Mouse (Mus musculus) midbrain, embryonic 16.5 days (tissue): Measurements from ENCODE around the gene Gdf11. TPM values are rescaled to one million over a fixed set of nuclear protein-coding genes. Genes with fewer than 3 reads are reported as not detected.

Source experiments
- ATAC-seq: fragments of 200-750 bp; cut with Nextera tagmentation; 2 replicates; pipeline ENCODE4 v1.8.0; 2017; ENCODE audit warnings: moderate TSS enrichment
- H3K27ac ChIP-seq: fragments of 300-500 bp; sonication (generic); 2 replicates; pipeline ENCODE4 v1.5.1; 2014; ENCODE audit warnings: mild to moderate bottlenecking, low read length, mixed read lengths
- H3K27me3 ChIP-seq: fragments of 300-500 bp; sonication (generic); 2 replicates; pipeline ENCODE4 v1.6.1; 2014; ENCODE audit warnings: low read depth, low read length, mixed read lengths; ENCODE audit not compliant: control insufficient read depth, insufficient read depth
- H3K36me3 ChIP-seq: fragments of 300-500 bp; sonication (generic); 2 replicates; pipeline ENCODE4 v1.6.1; 2014; ENCODE audit warnings: mild to moderate bottlenecking, low read length, moderate library complexity, mixed read lengths; ENCODE audit not compliant: control insufficient read depth, insufficient read depth
- H3K4me1 ChIP-seq: fragments of 300-500 bp; sonication (generic); 2 replicates; pipeline ENCODE4 v1.6.1; 2014; ENCODE audit warnings: mild to moderate bottlenecking, low read length, mixed read lengths; ENCODE audit not compliant: control insufficient read depth, insufficient read depth
- H3K4me2 ChIP-seq: fragments of 300-500 bp; sonication (generic); 2 replicates; pipeline ENCODE4 v1.6.1; 2014; ENCODE audit warnings: mild to moderate bottlenecking, low read length, mixed read lengths
- H3K4me3 ChIP-seq: fragments of 300-500 bp; sonication (generic); 2 replicates; pipeline ENCODE4 v1.5.1; 2014; ENCODE audit warnings: low read depth, mild to moderate bottlenecking, low read length, moderate library complexity, mixed read lengths
- H3K9ac ChIP-seq: fragments of 300-500 bp; sonication (generic); 2 replicates; pipeline ENCODE4 v1.6.1; 2014; ENCODE audit warnings: low read depth, low read length, mixed read lengths
- H3K9me3 ChIP-seq: fragments of 300-500 bp; sonication (generic); replicated peaks from 2 replicates; pipeline ENCODE4 v1.6.1; 2014; ENCODE audit warnings: mild to moderate bottlenecking, low read length, mixed read lengths; ENCODE audit not compliant: control insufficient read depth, poor library complexity, severe bottlenecking
- WGBS: fragments of 180-500 bp; shearing (Covaris S2); extraction: QIAGEN DNeasy Blood & Tissue Kit; methylation state at CpG from one replicate; pipeline ENCODE4 v1.1.7; 2014; 5-methylcytosine and 5-hydroxymethylcytosine counted together
- polyA plus RNA-seq: library from polyadenylated mRNA; unstranded; fragments of >200 nt; fragmentation: Nextera tagmentation; extraction: Ambion mirVana; gene quantifications from 2 replicates; pipeline ENCODE4 v1.2.1, GENCODE M21; 2015

Gene Gdf11
- polyA plus RNA-seq, 1 experiment from 2014 or later, result 7.9 TPM

DNA sequence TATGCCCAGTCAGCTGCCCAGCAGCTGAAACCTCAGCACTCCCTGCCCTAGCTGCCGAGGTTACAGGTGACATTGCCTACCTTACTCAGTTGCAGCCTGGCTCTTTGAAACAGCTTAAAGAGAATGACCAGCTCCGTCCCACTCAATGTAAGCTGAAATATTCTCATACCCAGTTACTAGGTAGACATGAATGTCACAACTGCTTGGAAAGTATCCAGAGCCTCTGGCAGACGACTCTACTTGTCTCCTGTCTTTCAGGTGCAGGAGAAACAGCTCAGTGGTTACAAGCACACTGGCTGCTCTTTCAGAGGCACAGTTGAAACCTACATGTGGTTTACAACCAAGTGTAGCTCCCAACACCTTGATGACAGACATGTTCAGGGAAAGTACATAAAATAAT, 21.2 kb downstream of the Gdf11 start:
- WGBS, result 88% methylated on average over 3 of the region's 3 CpGs
- Histone ChIP-seq H3K9ac (no peak overlapping the region), H3K4me1 (no peaks in the 10 kb centered on the region), H3K36me3 (peaks cover 9% of the 10 kb centered on the region), H3K27me3 (no peaks in the 10 kb centered on the region), H3K9me3 (no peaks in the 10 kb centered on the region), H3K4me3 (no peak overlapping the region), H3K4me2 (no peak overlapping the region), H3K27ac (no peak overlapping the region)
- no peak for ATAC-seq

DNA sequence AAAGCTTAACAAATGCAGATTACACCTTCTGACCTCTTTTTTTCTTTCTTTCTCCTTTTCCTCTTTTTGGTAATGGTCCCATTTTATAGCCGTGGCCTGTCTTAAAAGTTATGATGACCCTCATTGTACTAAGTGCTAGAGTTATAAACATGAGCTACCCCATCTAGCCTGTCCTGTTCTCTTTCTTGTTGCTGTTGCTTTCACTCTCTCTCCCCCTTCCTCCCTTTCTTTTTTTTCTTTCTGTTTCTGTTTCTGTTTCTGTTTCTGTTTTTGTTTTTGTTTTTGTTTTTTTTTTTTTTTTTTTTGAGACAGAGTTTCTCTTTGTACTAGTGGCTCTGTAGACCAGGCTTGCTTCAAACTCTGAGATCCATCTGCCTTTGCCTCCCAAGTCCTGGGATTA, 25.0 kb downstream of the Gdf11 start:
- 89% methylated on average over 1 of the region's 1 CpGs for WGBS
- no peak for ATAC-seq
- Histone ChIP-seq H3K4me3 (no peak overlapping the region), H3K27me3 (no peaks in the 10 kb centered on the region), H3K4me2 (no peak overlapping the region), H3K36me3 (0 out of 2 replicates have a peak, but pooled peaks cover 2% of the 10 kb centered on the region), H3K4me1 (no peaks in the 10 kb centered on the region), H3K9ac (no peak overlapping the region), H3K27ac (no peak overlapping the region), H3K9me3 (no peaks in the 10 kb centered on the region)

DNA sequence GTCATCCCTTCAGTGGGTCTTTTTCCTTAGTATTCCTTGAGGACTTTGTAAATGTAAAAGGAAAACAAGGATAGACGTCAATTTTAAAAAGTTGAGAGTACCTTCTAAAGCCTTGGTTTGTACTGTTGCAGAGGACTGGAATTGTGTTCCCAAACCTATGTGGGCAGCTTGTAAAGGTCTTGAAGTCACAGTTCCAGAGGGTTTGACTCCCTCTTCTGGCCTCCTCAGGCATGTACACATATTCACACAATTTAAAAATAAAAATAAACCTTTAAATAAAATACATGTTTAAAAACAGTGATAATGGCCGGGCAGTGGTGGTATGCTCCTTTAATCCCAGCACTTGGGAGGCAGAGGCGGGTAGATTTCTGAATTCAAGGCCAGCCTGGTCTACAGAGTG, 25.5 kb downstream of the Gdf11 start:
- no peaks in the 10 kb centered on the region for H3K9me3 ChIP-seq
- H3K4me2 ChIP-seq, result no peak overlapping the region
- H3K27me3 ChIP-seq, result no peaks in the 10 kb centered on the region
- H3K27ac ChIP-seq, result no peak overlapping the region
- H3K9ac ChIP-seq, result no peak overlapping the region
- 0 out of 2 replicates have a peak, but pooled peaks cover 2% of the 10 kb centered on the region for H3K36me3 ChIP-seq
- no peak for ATAC-seq
- WGBS, result 91% methylated on average over 3 of the region's 3 CpGs
- H3K4me3 ChIP-seq, result no peak overlapping the region
- no peaks in the 10 kb centered on the region for H3K4me1 ChIP-seq

DNA sequence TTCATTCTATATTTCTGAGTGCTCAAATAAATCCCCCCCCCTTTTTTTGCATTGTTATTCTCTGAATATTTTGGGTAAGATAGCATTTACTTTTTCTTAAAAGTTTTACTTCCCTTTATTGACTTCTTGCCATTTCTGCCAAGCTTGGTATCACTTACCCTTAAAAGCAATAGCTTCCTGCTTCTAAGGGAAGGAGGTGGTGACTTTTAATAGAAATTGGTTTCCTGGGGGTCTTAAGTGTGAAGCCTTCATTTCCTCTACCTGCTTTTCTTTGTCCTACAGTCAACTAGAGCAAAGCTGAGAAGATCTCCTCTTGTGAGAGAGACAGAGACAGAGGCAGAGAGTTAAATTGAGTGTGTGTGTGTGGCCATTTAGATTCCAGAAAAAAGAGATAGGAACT, 30.3 kb downstream of the Gdf11 start:
- H3K9ac ChIP-seq, result no peak overlapping the region
- ATAC-seq, result no peak
- no peaks in the 10 kb centered on the region for H3K27me3 ChIP-seq

DNA sequence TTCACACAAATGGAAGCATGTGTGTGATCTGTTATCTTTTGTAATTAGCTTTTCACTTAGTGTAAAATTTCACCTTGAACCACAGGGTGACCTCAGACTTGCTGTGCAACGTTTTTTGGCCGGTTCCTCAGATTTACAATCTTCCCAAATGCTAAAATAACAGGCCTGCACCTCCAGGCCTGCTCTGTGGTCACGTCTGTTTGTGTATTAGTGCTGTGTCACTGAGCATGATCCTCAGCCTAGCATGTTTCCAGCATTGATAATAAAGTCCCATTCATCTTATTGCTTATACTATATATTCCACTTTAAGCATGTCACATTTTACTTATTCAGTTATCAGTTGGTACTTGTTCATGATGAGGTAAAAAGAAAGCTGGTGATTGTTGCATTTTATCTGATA, 41.2 kb downstream of the Gdf11 start:
- Histone ChIP-seq H3K36me3 (peaks cover 7% of the 10 kb centered on the region), H3K9me3 (no peaks in the 10 kb centered on the region), H3K4me1 (no peaks in the 10 kb centered on the region), H3K9ac (no peak overlapping the region), H3K4me3 (no peak overlapping the region), H3K27ac (no peak overlapping the region), H3K27me3 (no peaks in the 10 kb centered on the region), H3K4me2 (no peak overlapping the region)
- WGBS, result 66% methylated on average over 3 of the region's 3 CpGs
- ATAC-seq, result no peak

More for the DNA sequence above, 30.3 kb downstream of the Gdf11 start:
- Histone ChIP-seq H3K27ac (no peak overlapping the region), H3K36me3 (peaks cover 6% of the 10 kb centered on the region; the same call in 1 of the 2 replicates), H3K4me1 (no peaks in the 10 kb centered on the region), H3K9me3 (no peaks in the 10 kb centered on the region), H3K4me3 (no peak overlapping the region), H3K4me2 (no peak overlapping the region)

DNA sequence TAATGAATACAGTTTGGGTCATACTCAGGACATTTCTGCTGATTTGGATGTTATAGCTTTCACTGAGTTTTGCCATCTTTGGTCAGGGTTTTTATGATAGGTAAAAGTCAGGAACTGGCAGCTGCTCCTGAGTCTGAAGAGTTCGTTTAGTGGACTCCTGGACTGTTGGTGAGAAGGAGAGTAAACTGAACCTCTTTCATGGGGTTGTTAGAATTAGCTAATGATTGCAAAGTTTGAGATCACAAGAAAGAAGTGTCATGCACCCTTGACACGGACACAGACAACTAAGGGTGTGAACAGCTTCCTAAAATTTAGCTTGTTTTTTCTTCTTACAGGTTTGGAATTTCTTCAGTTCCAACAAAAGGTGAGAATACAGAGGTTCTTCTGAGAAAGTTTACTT, 43.1 kb downstream of the Gdf11 start:
- Histone ChIP-seq H3K4me1 (no peaks in the 10 kb centered on the region; the same call in 1 of the 2 replicates), H3K4me3 (no peak overlapping the region), H3K27ac (no peak overlapping the region), H3K27me3 (no peaks in the 10 kb centered on the region), H3K9ac (no peak overlapping the region), H3K9me3 (no peaks in the 10 kb centered on the region), H3K36me3 (peaks cover 9% of the 10 kb centered on the region), H3K4me2 (no peak overlapping the region)
- 78% methylated on average over 2 of the region's 2 CpGs for WGBS
- no peak for ATAC-seq

DNA sequence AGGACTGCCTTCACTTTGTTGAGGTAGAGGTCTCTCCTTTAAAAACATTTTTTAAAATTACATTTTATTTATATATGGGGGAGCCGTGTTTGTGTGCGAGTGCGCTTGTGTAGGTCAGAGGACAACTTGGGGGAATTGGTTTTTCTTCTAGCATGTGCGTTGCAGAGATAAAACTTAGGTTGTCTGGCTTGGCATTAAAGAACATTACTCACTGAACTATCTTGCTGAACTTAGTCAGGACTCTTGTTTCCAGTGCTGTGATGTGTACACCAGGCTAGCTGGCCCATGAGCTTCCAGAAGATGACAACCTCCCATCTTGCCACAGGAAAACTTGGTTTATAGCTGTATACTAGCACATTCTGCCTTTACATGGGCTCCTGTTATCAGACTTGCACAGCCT, 44.9 kb downstream of the Gdf11 start:
- no peaks in the 10 kb centered on the region for H3K27me3 ChIP-seq
- over 99% methylated on average over 4 of the region's 4 CpGs for whole genome bisulfite sequencing
- ATAC-seq, result no peak
- H3K9ac ChIP-seq, result no peak overlapping the region
- no peak overlapping the region for H3K4me3 ChIP-seq
- no peak overlapping the region for H3K27ac ChIP-seq
- H3K4me1 ChIP-seq, result no peaks in the 10 kb centered on the region; the same call in 1 of the 2 replicates
- no peak overlapping the region for H3K4me2 ChIP-seq
- no peaks in the 10 kb centered on the region for H3K9me3 ChIP-seq
- peaks cover 9% of the 10 kb centered on the region for H3K36me3 ChIP-seq

DNA sequence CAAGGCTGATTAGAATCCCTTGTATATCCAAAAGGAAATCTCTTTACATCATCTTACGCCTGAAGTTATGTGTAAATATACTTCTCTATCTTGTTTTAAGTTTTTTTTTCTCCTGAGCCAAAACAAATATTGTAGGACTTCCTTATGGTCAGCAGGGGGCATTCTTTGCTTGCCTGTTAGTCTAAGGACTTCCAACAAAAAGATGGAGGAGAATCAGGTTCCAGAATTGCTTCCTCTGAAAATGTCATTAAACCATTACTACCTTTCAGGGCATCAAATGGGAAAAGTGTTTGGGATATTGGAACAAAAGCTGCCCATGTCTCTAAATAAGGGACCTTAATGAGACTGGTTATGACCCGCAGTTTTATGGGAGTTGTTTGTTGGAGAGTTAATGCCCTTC, 46.0 kb downstream of the Gdf11 start:
- Histone ChIP-seq H3K9me3 (no peaks in the 10 kb centered on the region), H3K27me3 (no peaks in the 10 kb centered on the region), H3K9ac (no peak overlapping the region), H3K36me3 (peaks cover 9% of the 10 kb centered on the region), H3K4me2 (no peak overlapping the region), H3K27ac (no peak overlapping the region), H3K4me1 (no peaks in the 10 kb centered on the region; the same call in 1 of the 2 replicates), H3K4me3 (no peak overlapping the region)
- WGBS, result 57% methylated on average over 2 of the region's 2 CpGs
- no peak for ATAC-seq

DNA sequence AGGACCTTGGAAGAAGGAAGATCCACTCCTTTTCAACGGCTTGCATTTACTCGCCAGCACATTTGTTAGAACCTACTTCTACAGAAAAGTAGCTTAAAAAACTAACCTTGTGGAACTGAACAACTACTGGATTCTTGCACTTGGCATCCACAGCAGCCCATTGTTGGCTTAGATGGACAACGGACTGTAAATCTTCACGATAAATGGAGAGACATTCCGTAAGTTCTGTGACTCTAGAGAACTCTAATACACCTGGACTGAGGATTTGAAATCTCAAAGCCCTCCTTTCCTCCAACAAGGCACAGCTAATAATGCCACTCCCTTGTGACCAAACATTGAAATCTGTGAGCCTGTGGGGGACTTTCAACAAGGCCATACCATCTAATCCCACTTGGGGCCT, 48.3 kb downstream of the Gdf11 start:
- no peaks in the 10 kb centered on the region; the same call in 1 of the 2 replicates for H3K4me1 ChIP-seq
- no peak overlapping the region for H3K27ac ChIP-seq
- no peaks in the 10 kb centered on the region for H3K9me3 ChIP-seq
- no peak overlapping the region for H3K4me3 ChIP-seq
- 94% methylated on average over 5 of the region's 5 CpGs for WGBS
- no peak for ATAC-seq
- no peak overlapping the region for H3K9ac ChIP-seq
- no peaks in the 10 kb centered on the region for H3K27me3 ChIP-seq
- no peak overlapping the region for H3K4me2 ChIP-seq
- H3K36me3 ChIP-seq, result peaks cover 4% of the 10 kb centered on the region; the same call in 1 of the 2 replicates
